Mouse (Mus musculus): ENCODE data around the gene Dnal1. TPM values are rescaled to one million over a fixed set of nuclear protein-coding genes. Genes with fewer than 3 reads are reported as not detected.
A peak's percentile ranks its signal among the peaks of the same experiment; 100 is the strongest.

Gene Dnal1
- polyA plus RNA-seq, 1 experiment: 13.3 TPM

DNA sequence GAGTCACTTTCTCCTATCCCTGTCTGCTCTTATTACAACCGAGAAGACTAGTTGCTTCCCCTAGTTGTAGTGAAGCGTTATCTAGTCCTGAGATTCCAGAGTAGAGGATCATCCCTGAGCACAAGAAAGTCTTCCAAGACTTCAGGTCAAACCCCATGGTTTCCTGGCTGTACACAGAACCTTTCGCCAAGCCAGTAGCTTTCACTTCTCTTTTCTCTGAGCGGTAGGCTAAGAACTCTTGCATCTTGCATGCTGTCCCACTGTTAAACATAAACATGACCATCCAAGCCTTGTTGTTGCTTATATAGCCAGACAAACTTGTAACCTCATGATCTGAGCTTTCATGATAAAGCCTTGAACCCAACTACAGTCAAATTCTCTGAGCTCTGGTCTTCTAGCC lies 3.4 kb upstream of the Dnal1 start:
- TF ChIP-seq EP300 (IDR thresholded peaks at IDR 0.05; ENCODE audit: insufficient read depth, low read depth, low read length) (no peak), CTCF (IDR thresholded peaks at IDR 0.05; ENCODE audit: low read depth, low read length) (no peak), POLR2A (IDR thresholded peaks at IDR 0.05; ENCODE audit: insufficient read depth, low read length) (no peak)
- no peaks in the 10 kb centered on the region for H3K9me3 ChIP-seq (replicated peaks; ENCODE audit: control insufficient read depth, insufficient read depth, low read length, poor library complexity, severe bottlenecking)
- no peaks in the 10 kb centered on the region for H3K4me1 ChIP-seq (ENCODE audit: control insufficient read depth, insufficient read depth, low read length)
- no peak overlapping the region for H3K9ac ChIP-seq (ENCODE audit: low read depth, poor library complexity, severe bottlenecking)
- H3K27ac ChIP-seq (ENCODE audit: insufficient read depth, low read length): no peak overlapping the region
- no peaks in the 10 kb centered on the region for H3K27me3 ChIP-seq (ENCODE audit: control insufficient read depth, insufficient read depth, low read length, poor library complexity, severe bottlenecking)
- H3K4me3 ChIP-seq (ENCODE audit: low read depth, low read length): no peak overlapping the region
- H3K36me3 ChIP-seq (ENCODE audit: control insufficient read depth, insufficient read depth, low read length, poor library complexity, severe bottlenecking): no peaks in the 10 kb centered on the region

DNA sequence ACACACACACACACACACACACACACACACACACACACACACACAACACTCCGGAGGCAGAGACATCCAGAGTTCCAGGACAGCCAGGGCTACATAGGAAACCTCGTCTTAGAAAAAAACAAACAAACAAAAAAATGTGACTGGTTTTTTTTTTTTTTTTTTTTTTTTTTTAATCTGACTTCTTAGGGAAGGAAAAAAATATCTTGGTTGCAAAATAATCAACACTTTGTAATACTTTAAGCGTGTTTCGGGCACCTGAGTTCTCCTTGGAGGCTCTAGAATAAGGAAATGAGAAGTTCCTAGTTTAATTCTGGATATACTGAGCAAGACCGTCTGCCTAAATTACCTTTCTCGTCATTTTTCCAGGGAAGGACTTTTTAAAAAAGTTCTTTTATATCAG lies 490 bp upstream of the Dnal1 start:
- Histone ChIP-seq H3K9me3 (replicated peaks; ENCODE audit: control insufficient read depth, insufficient read depth, low read length, poor library complexity, severe bottlenecking) (no peaks in the 10 kb centered on the region), H3K4me3 (ENCODE audit: low read depth, low read length) (no peak overlapping the region), H3K27me3 (ENCODE audit: control insufficient read depth, insufficient read depth, low read length, poor library complexity, severe bottlenecking) (no peaks in the 10 kb centered on the region), H3K9ac (ENCODE audit: low read depth, poor library complexity, severe bottlenecking) (peak overlapping the region; percentile 73; the same call in 1 of the 2 replicates), H3K27ac (ENCODE audit: insufficient read depth, low read length) (no peak overlapping the region), H3K4me1 (ENCODE audit: control insufficient read depth, insufficient read depth, low read length) (no peaks in the 10 kb centered on the region), H3K36me3 (ENCODE audit: control insufficient read depth, insufficient read depth, low read length, poor library complexity, severe bottlenecking) (no peaks in the 10 kb centered on the region)
- no peak for TF ChIP-seq CTCF (IDR thresholded peaks at IDR 0.05; ENCODE audit: low read depth, low read length)
- no peak for TF ChIP-seq EP300 (IDR thresholded peaks at IDR 0.05; ENCODE audit: insufficient read depth, low read depth, low read length)
- no peak for TF ChIP-seq POLR2A (IDR thresholded peaks at IDR 0.05; ENCODE audit: insufficient read depth, low read length)

DNA sequence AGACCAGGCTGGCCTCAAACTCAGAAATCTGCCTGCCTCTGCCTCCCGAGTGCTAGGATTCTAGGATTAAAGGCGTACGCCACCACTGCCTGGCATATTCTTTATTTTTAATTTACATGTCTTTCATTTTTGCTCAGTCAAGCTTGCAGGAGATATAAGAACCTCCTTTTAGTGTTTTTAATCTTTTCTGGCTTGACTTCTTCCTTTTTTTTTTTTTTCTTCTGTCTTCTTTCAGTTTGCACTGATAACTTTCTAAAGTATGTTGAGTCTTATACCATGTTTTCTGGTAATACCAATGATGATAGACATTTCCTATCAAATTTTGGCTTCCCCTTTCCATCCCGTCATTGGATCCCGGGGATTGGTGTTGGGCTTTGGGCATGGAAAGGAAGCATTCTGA lies 5.4 kb downstream of the Dnal1 start:
- Histone ChIP-seq H3K27me3 (ENCODE audit: control insufficient read depth, insufficient read depth, low read length, poor library complexity, severe bottlenecking) (no peaks in the 10 kb centered on the region), H3K36me3 (ENCODE audit: control insufficient read depth, insufficient read depth, low read length, poor library complexity, severe bottlenecking) (no peaks in the 10 kb centered on the region), H3K4me1 (ENCODE audit: control insufficient read depth, insufficient read depth, low read length) (no peaks in the 10 kb centered on the region), H3K4me3 (ENCODE audit: low read depth, low read length) (no peak overlapping the region), H3K9me3 (replicated peaks; ENCODE audit: control insufficient read depth, insufficient read depth, low read length, poor library complexity, severe bottlenecking) (no peaks in the 10 kb centered on the region), H3K27ac (ENCODE audit: insufficient read depth, low read length) (no peak overlapping the region), H3K9ac (ENCODE audit: low read depth, poor library complexity, severe bottlenecking) (no peak overlapping the region)
- TF ChIP-seq POLR2A (IDR thresholded peaks at IDR 0.05; ENCODE audit: insufficient read depth, low read length) (no peak), EP300 (IDR thresholded peaks at IDR 0.05; ENCODE audit: insufficient read depth, low read depth, low read length) (no peak), CTCF (IDR thresholded peaks at IDR 0.05; ENCODE audit: low read depth, low read length) (no peak)

DNA sequence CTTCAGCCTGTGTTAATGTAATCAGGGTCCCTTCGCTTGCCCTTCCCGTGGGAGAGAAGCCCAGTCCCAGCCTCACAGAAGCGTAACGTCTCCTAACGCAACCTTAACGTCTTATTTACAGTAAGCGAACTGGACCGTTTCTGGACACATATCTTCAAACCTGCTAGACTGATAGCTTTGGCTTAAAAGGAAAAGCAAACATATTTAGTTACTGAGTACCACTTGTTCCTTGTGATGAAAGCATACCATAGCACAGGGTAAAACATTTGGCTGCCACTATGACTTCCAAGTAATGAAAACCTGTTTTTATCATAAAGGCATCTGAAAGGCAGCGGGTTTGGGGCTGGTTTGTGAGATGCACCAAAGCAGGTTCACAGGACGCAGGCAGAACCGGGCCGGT lies 11.7 kb downstream of the Dnal1 start:
- no peaks in the 10 kb centered on the region for H3K9me3 ChIP-seq (replicated peaks; ENCODE audit: control insufficient read depth, insufficient read depth, low read length, poor library complexity, severe bottlenecking)
- H3K9ac ChIP-seq (ENCODE audit: low read depth, poor library complexity, severe bottlenecking): no peak overlapping the region
- no peaks in the 10 kb centered on the region for H3K27me3 ChIP-seq (ENCODE audit: control insufficient read depth, insufficient read depth, low read length, poor library complexity, severe bottlenecking)
- H3K4me3 ChIP-seq (ENCODE audit: low read depth, low read length): no peak overlapping the region
- H3K4me1 ChIP-seq (ENCODE audit: control insufficient read depth, insufficient read depth, low read length): no peaks in the 10 kb centered on the region
- no peaks in the 10 kb centered on the region for H3K36me3 ChIP-seq (ENCODE audit: control insufficient read depth, insufficient read depth, low read length, poor library complexity, severe bottlenecking)
- H3K27ac ChIP-seq (ENCODE audit: insufficient read depth, low read length): no peak overlapping the region
- no peak for TF ChIP-seq EP300 (IDR thresholded peaks at IDR 0.05; ENCODE audit: insufficient read depth, low read depth, low read length)
- TF ChIP-seq CTCF (IDR thresholded peaks at IDR 0.05; ENCODE audit: low read depth, low read length): no peak
- no peak for TF ChIP-seq POLR2A (IDR thresholded peaks at IDR 0.05; ENCODE audit: insufficient read depth, low read length)

DNA sequence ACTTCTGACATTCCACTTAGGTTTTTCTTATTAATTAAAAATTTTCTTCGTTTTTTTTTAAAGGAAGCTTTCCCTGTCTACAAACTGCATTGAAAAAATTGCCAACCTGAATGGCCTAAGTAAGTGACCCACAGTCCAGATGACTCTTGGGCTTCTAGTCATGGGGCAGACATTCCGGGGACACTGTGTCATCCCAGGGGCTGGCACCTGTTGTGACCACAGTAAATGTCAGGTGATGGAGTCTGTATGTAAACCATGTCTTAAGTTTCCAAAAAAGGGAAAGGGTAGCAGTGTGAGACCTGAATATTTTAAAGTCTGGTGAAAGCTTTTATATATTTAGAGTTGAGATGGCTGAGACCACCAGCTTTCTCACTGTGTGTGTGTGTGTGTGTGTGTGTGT lies 12.7 kb downstream of the Dnal1 start:
- no peaks in the 10 kb centered on the region for H3K4me1 ChIP-seq (ENCODE audit: control insufficient read depth, insufficient read depth, low read length)
- H3K9me3 ChIP-seq (replicated peaks; ENCODE audit: control insufficient read depth, insufficient read depth, low read length, poor library complexity, severe bottlenecking): no peaks in the 10 kb centered on the region
- H3K9ac ChIP-seq (ENCODE audit: low read depth, poor library complexity, severe bottlenecking): no peak overlapping the region
- TF ChIP-seq POLR2A (IDR thresholded peaks at IDR 0.05; ENCODE audit: insufficient read depth, low read length) (no peak), EP300 (IDR thresholded peaks at IDR 0.05; ENCODE audit: insufficient read depth, low read depth, low read length) (no peak), CTCF (IDR thresholded peaks at IDR 0.05; ENCODE audit: low read depth, low read length) (no peak)
- H3K36me3 ChIP-seq (ENCODE audit: control insufficient read depth, insufficient read depth, low read length, poor library complexity, severe bottlenecking): no peaks in the 10 kb centered on the region
- no peak overlapping the region for H3K27ac ChIP-seq (ENCODE audit: insufficient read depth, low read length)
- H3K4me3 ChIP-seq (ENCODE audit: low read depth, low read length): no peak overlapping the region
- H3K27me3 ChIP-seq (ENCODE audit: control insufficient read depth, insufficient read depth, low read length, poor library complexity, severe bottlenecking): no peaks in the 10 kb centered on the region

DNA sequence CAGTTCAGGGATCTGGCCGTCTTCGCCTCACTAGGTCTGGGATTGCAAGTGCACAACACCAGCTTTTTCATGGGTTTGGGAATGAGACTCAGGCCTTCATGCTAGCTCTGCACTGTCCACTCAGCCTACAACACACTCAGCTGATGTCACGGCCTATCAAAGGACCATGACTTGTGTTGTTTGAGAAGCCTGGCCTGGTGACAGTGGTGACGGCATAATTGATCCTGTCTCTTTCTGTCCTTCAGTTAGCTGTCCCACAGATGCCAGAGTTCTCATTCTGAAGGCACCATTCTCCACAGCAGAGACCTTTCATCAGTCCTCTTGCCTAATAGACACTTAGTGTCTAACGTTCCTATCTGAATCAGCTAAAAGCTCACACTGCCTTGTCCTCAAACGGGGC lies 14.4 kb downstream of the Dnal1 start:
- Histone ChIP-seq H3K9ac (ENCODE audit: low read depth, poor library complexity, severe bottlenecking) (no peak overlapping the region), H3K36me3 (ENCODE audit: control insufficient read depth, insufficient read depth, low read length, poor library complexity, severe bottlenecking) (no peaks in the 10 kb centered on the region), H3K27ac (ENCODE audit: insufficient read depth, low read length) (no peak overlapping the region), H3K4me1 (ENCODE audit: control insufficient read depth, insufficient read depth, low read length) (no peaks in the 10 kb centered on the region), H3K27me3 (ENCODE audit: control insufficient read depth, insufficient read depth, low read length, poor library complexity, severe bottlenecking) (no peaks in the 10 kb centered on the region), H3K4me3 (ENCODE audit: low read depth, low read length) (no peak overlapping the region), H3K9me3 (replicated peaks; ENCODE audit: control insufficient read depth, insufficient read depth, low read length, poor library complexity, severe bottlenecking) (no peaks in the 10 kb centered on the region)
- TF ChIP-seq EP300 (IDR thresholded peaks at IDR 0.05; ENCODE audit: insufficient read depth, low read depth, low read length) (no peak), CTCF (IDR thresholded peaks at IDR 0.05; ENCODE audit: low read depth, low read length) (no peak), POLR2A (IDR thresholded peaks at IDR 0.05; ENCODE audit: insufficient read depth, low read length) (no peak)

All from ES-Bruce4 (cell line).